Mouse (Mus musculus) naive thymus-derived CD4-positive, alpha-beta T cell, adult 5 months (primary cell): ENCODE measurements around the gene Incenp. TPM values are rescaled to one million over a fixed set of nuclear protein-coding genes. Genes with fewer than 3 reads are reported as not detected.

ENCODE experiments used
- polyA plus RNA-seq: library from polyadenylated mRNA; unstranded; fragments of 100-300 nt; shearing (Covaris generic); gene quantifications from one replicate; pipeline ENCODE4 v1.2.1, GENCODE M21; 2017

The Incenp gene
- 29.4 TPM for polyA plus RNA-seq

DNA sequence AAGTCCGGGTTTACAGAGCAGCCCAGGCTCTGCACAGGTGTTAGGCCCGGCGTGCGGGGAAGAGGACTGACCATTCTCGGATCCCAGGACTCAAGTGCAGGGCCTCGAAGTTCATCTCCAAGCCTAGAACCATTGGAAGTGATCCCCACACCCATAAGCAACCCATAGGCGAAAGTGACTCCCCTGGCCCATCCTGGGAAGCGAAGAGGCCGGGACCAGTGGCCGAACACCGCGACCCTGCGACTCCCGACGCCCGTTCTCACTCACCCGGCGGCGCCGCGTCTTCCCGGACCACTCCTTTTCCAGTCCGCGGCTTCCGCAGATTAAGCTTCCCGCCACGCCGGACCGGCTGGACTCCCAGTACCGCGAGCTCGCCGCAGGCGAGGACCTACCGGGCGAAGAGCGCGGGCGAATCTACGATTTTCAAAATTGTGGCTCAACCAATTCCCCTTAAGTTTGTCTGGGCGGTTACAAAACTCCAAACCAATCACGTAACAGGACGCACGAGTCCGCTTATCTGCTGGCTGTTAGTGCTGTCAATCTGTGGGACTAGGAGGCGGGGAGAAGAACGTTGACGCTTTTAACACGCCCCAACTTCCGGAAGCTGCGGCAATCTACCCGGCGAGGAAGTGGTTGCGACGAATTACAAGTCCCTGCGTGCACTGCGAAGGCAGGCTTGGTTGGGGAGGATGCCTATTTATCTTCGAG, at the start of gene Incenp:
Gene Incenp, minus strand, starts transcription at position 480 of the 708 bp plus-strand sequence.

DNA sequence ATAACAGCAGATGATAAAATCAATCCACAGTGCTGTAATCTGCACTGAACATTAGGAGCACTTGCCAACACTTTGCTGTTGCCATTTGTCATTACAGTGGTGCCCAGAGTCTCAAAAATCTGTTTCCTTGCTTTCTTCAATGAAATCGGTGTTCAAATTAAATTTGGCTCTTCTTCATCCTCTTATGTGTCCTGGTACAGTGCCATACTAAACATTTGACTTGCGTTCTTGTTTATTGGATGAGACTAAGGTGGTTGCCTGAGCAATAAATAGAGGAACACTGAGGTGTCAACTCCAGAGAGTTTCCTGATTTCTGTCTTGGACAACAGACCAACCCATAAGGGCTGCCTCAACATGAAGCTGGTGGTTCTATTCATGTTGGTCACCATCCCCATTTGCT, 52.1 kb downstream of the Incenp start, which contains the start of gene Scgb2a2:
Gene Scgb2a2, plus strand, starts transcription at position 301 of the 400 bp plus-strand sequence.

Other genes starting within 250 kb of the Incenp start
- not detected for gene Scgb2a2, start 52.0 kb downstream of the Incenp start, polyA plus RNA-seq
- gene Fth1, start 81.0 kb upstream of the Incenp start, polyA plus RNA-seq, result 2,810 TPM
- gene Best1, start 102.1 kb upstream of the Incenp start, polyA plus RNA-seq, result 0.32 TPM
- gene Rab3il1, start 102.1 kb upstream of the Incenp start, polyA plus RNA-seq, result not detected
- gene Fads3, start 142.0 kb upstream of the Incenp start, polyA plus RNA-seq, result not detected
- not detected for gene Fads2, start 202.2 kb upstream of the Incenp start, polyA plus RNA-seq